Mouse (Mus musculus) E14TG2a.4 (cell line): ENCODE data around the gene Phkg1.
"Not testable (repeated sequence)": the region's sequence is repeated elsewhere in the genome, so short reads cannot be mapped to it uniquely, and the experiment has no call there.

Source experiments
- H3K27me3 ChIP-seq: 2 replicates; pipeline ENCODE4 v1.6.1; 2014; ENCODE audit warnings: low read length, control low read depth; ENCODE audit not compliant: insufficient read depth
- H3K36me3 ChIP-seq: 2 replicates; pipeline ENCODE4 v1.6.1; 2014; ENCODE audit warnings: low read length, control low read depth; ENCODE audit not compliant: insufficient read depth
- H3K4me1 ChIP-seq: replicated peaks from 2 replicates; pipeline ENCODE4 v1.6.1; 2014; ENCODE audit warnings: low read depth, low read length, control low read depth
- H3K4me3 ChIP-seq: replicated peaks from 2 replicates; pipeline ENCODE4 v1.5.1; 2014; ENCODE audit warnings: mild to moderate bottlenecking, low read length
- H3K9me3 ChIP-seq: 2 replicates; pipeline ENCODE4 v1.6.1; 2014; ENCODE audit warnings: low read length, control low read depth
- CTCF ChIP-seq: conservative IDR thresholded peaks from 2 replicates; pipeline ENCODE4 v1.5.1; 2014; ENCODE audit warnings: low read length
- NANOG ChIP-seq: IDR thresholded peaks from 2 replicates; pipeline ENCODE4 v1.6.1; 2014; ENCODE audit warnings: borderline replicate concordance, low read length, mixed read lengths
- POU5F1 ChIP-seq: IDR thresholded peaks from 2 replicates; pipeline ENCODE4 v1.6.1; 2014; ENCODE audit warnings: low read length, borderline replicate concordance

Gene Phkg1

DNA sequence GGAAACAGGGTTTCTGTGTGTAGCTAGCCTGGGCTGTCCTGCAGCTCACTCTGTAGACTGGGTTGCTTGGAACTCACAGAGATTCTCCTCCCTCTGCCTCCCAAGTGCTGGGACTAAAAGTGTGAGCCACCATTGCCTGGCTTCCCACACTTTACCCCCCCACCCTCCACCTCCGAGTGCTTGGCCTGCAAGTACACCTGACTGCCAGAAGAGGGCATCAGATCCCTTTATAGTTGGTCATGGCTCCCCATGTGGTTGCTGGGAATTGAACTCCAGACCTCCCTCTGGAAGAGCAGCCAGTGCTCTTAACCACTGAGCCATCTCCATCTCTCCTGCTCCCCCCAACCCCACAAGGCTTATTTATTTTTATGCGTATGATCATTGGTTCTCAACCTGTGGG, 15.7 kb upstream of the Phkg1 start:
- Histone ChIP-seq H3K36me3 (0 out of 2 replicates have a peak, but pooled peaks cover 3% of the 10 kb centered on the region), H3K27me3 (no peaks in the 10 kb centered on the region), H3K4me1 (peaks cover 69% of the 10 kb centered on the region), H3K4me3 (no peak overlapping the region), H3K9me3 (no peaks in the 10 kb centered on the region)
- no peak for TF ChIP-seq POU5F1
- no peak for TF ChIP-seq NANOG
- peak; percentile 71 for TF ChIP-seq CTCF

DNA sequence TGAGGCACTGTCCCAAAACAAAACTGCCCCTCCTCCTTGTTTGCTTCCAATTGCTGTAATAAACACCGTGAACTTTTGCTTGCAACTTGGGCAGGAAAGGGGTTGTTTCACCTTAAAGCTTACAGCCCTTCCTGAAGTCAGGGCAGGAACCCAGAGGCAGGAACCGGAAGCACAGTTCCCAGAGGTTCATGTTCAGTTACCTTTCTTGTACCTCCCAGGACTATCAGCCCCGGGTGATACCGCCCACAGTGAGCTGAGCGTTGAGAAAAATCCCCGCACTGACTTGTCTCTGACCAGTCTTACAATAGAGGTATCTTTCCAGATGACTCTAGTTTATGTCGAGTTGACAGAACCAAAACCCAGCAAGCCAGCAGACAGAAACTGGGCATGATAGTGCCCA, 11.2 kb upstream of the Phkg1 start:
- peaks cover 60% of the 10 kb centered on the region for H3K4me1 ChIP-seq
- no peaks in the 10 kb centered on the region for H3K27me3 ChIP-seq
- peak overlapping the region; percentile 91 for H3K4me3 ChIP-seq
- 0 out of 2 replicates have a peak, but pooled peaks cover 3% of the 10 kb centered on the region for H3K36me3 ChIP-seq
- no peak for TF ChIP-seq POU5F1
- TF ChIP-seq CTCF = no peak
- no peak for TF ChIP-seq NANOG
- no peaks in the 10 kb centered on the region for H3K9me3 ChIP-seq

DNA sequence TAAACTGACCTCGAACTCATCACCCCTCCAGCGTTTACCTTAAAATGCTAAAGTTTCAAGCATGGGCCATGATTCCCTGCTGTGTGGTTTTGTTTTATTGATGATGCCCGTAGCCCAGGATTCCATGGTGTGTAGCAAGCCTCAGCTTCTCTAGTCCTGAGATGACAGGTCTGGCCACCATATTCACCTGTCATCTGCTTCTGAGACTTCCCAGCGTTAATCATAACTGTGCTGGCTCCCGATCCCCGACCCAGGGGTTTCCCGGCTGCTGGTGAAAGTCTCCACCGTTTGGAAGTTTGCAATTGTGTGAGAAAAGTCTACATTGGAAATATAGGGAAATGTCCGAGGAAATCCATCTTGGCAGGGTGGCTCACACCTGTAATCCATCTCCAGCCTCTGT, 10.8 kb upstream of the Phkg1 start:
- Histone ChIP-seq H3K27me3 (no peaks in the 10 kb centered on the region), H3K36me3 (0 out of 2 replicates have a peak, but pooled peaks cover 3% of the 10 kb centered on the region), H3K4me3 (peak overlapping the region; percentile 91), H3K9me3 (no peaks in the 10 kb centered on the region), H3K4me1 (peaks cover 60% of the 10 kb centered on the region)
- no peak for TF ChIP-seq CTCF
- no peak for TF ChIP-seq NANOG
- TF ChIP-seq POU5F1 = no peak

DNA sequence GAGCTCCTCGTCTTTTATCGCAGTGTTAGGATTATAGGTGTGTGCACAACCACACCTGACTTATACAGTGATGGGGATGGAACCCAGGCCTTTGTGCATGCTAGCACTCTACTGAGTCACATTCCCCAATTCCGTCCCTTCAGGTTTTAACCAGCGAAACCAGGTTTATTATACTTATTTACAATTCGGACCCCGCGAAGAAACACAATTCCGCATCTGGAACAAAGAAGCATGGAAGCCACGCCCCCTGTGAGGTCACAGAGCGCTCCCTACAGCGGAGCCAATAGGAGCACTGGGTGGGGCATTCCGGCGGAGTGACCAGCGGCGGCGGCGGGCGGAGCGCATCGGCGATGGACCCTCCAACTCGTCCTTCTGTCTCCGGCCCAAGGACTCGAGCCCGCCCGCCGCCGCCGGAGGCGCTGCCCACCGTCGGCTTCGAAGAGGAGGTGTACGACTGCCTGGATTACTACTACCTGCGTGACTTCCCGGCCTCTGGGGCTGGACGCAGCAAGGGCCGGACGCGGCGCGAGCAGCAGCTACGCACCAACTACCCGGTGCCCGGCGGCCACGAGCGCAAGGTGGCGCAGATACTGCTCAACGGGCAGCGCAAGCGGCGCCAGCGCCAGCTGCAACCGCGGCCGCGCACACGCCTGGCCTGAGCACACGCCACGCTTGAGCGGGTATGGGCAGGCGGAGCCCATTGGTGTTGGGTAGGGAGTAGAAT, 10.1 kb upstream of the Phkg1 start, which contains the start of gene Nupr1l:
Gene Nupr1l (plus strand): TSS at position 299 of the 724 bp plus-strand sequence.
- Histone ChIP-seq H3K27me3 (no peaks in the 10 kb centered on the region), H3K36me3 (peaks cover 7% of the 10 kb centered on the region), H3K4me3 (peak within 1 kb of the TSS; percentile 91), H3K9me3 (no peaks in the 10 kb centered on the region), H3K4me1 (peaks cover 53% of the 10 kb centered on the region)
- TF ChIP-seq CTCF = no peak
- no peak for TF ChIP-seq POU5F1
- TF ChIP-seq NANOG = no peak

DNA sequence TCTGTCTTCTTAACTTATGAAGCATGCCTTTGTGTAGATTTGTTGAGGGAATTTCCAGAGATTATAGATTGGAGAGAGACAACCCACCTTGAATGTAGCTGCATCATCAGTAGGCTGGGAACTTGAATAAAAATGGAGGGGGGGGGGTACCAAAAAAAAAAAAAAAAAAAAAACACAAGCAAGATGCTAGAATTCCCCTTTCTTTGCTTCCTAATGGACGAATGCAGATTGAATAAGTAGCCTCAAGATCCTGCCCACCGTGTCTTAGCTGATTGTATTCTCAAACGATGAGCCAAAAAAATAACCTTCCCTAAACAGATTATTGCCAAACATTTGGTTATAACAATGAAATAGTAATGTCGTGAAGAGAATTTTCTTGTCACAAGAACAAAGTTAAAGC, 9.4 kb upstream of the Phkg1 start:
- H3K27me3 ChIP-seq = no peaks in the 10 kb centered on the region
- no peak for TF ChIP-seq CTCF
- no peak for TF ChIP-seq NANOG
- TF ChIP-seq POU5F1 = no peak
- H3K36me3 ChIP-seq = peaks cover 13% of the 10 kb centered on the region
- H3K4me3 ChIP-seq = peak overlapping the region; percentile 91
- H3K4me1 ChIP-seq = peaks cover 49% of the 10 kb centered on the region
- no peaks in the 10 kb centered on the region for H3K9me3 ChIP-seq

DNA sequence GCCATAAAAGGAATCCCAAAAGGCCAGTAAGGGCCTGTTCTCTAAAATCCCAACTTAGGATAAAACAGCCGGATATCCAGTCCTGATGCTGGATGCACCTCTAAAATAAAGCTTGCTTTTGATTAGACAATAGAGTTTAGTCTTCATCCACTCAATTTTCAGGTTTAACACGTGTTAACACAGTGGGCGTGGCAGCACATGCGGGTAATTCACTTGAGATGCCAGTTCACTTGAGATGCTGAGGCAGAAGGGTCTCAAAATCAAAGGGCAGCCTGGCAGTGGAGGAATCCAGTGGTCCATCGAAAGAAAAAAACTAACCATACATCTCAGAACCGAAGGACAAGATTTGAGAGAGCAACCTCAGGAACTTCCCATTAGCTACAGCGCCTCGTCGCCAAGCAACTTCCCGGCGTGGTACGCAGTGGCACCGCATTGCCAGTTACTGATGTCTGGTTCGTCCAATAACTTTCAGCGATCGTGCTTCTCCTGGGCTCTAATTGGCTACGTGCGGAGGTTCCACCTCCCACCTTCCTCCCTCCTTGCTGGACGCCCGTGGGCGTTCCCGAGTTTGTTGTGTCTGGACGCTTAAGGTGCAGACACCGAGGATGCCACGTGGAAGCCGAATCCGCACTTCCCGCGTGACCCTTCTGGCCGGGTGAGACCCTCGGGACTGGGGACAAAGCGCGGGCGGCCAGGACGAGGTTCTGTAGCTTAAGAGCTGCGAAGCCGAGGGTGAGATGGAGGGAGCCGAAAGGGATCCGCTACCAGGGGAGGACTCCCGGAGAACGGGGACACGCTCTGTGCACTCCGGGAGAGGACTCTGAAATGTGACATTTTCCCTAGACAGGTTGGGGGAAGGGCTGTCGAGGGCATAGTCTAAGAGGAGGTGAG, 2.9 kb downstream of the Phkg1 start, which contains the start of gene Zbed5:
Gene Zbed5 (plus strand): TSS at position 526 of the 891 bp plus-strand sequence.
- H3K4me1 ChIP-seq = peaks cover 28% of the 10 kb centered on the region
- H3K4me3 ChIP-seq = peak within 1 kb of the TSS; percentile 93
- TF ChIP-seq CTCF (no peak), NANOG (no peak), POU5F1 (no peak)
- H3K9me3 ChIP-seq = no peaks in the 10 kb centered on the region
- H3K27me3 ChIP-seq = no peaks in the 10 kb centered on the region
- H3K36me3 ChIP-seq = peaks cover 9% of the 10 kb centered on the region

DNA sequence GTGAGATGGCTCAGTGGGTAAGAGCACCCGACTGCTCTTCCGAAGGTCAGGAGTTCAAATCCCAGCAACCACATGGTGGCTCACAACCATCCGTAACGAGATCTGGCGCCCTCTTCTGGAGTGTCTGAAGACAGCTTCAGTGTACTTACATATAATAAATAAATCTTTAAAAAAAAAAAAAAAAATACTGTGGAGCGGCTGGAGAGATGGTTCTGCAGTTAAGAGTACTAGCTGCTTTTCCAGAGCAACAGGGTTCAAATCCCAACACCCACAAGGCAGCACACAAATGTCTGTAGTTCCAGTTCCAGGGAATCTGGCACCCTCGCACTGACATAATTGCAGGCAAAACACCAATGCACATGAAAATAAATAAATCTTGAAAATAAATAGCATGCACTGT, 8.0 kb downstream of the Phkg1 start:
- not testable (repeated sequence) for H3K4me3 ChIP-seq, H3K27me3 ChIP-seq, H3K9me3 ChIP-seq, H3K36me3 ChIP-seq
- peaks cover 34% of the 10 kb centered on the region for H3K4me1 ChIP-seq

DNA sequence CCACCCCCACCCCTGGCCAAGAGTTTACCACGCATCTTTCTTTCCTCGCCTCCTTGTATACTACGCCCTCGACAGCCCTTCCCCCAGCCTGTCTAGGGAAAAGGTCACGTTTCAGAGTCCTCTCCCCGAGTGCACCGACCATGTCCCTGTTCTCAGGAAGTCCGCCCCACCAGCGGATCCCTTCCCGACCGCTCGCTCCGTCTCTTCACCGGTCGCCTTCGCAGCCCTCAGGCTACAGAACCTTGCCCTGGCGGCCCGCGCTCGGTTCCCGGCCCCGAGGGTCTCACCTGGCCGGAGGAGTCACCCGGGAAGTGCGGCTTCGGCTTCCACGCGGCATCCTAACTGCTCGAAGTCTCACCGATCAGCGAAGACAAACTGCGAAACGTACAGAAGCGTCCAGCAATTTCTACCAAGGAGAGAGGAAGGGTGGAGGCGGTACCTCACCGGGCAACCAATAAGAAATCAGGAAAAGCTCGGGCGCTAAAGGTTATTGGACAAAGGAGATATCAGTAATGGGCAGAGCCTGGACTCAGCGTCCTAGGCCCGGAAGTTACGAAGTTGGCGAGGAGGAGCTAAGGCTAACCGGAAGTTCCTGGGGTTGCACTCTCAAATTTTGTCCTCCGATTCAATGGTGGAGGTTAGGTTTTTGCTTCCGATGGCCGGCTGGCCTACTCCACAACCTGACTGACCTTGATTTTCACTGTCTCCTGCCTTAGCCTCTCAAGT, 11.3 kb downstream of the Phkg1 start, which contains the start of gene Chchd2:
Gene Chchd2 (minus strand): TSS at position 560 of the 726 bp plus-strand sequence.
- Histone ChIP-seq H3K27me3 (no peaks in the 10 kb centered on the region), H3K4me1 (peaks cover 48% of the 10 kb centered on the region), H3K4me3 (peak within 1 kb of the TSS; percentile 96), H3K9me3 (peaks cover 9% of the 10 kb centered on the region), H3K36me3 (peaks cover 33% of the 10 kb centered on the region)
- TF ChIP-seq CTCF (no peak), POU5F1 (no peak), NANOG (no peak)
